Mouse (Mus musculus) megakaryocyte, adult 5-6 weeks (primary cell): ENCODE measurements around the gene Wdr82. TPM values are rescaled to one million over a fixed set of nuclear protein-coding genes. Genes with fewer than 3 reads are reported as not detected.
A peak's percentile ranks its signal among the peaks of the same experiment; 100 is the strongest.

ENCODE experiments used
- ATAC-seq: 2 replicates; pipeline ENCODE4 v1.8.0; 2016; ENCODE audit warnings: mild to moderate bottlenecking, inconsistent platforms; ENCODE audit not compliant: poor library complexity, severe bottlenecking
- total RNA-seq, 2 experiments: library from RNA; stranded (forward) in 1 of 2; stranded (reverse) in 1 of 2; fragments of 153-499, 151-499 nt in 1 of 2; fragments of 221-1000, 200-1000 nt in 1 of 2; gene quantifications; 2 replicates each; pipeline versions ENCODE4 v1.2.3 to v1.2.4; 2015 to 2017

Gene Wdr82
- total RNA-seq (2015) (41.5 and 49.1 TPM in 2 replicates), total RNA-seq (2017) (49.8 and 61.9 TPM in 2 replicates)

- ATAC-seq: peak; percentile 87
These were observed at the start of gene Wdr82 for GRCm38 (mm10) chr9:106170556-106171345. Gene Wdr82 (plus strand): TSS chr9:106170928.

- peak; percentile 47 for ATAC-seq
These were observed 47.1 kb upstream of the Wdr82 start for GRCm38 (mm10) chr9:106123599-106123998.

- ATAC-seq: no peak
These were observed 43.9 kb upstream of the Wdr82 start for GRCm38 (mm10) chr9:106126786-106127251.

GRCm38 (mm10) chr9:106129072-106129471, 41.7 kb upstream of the Wdr82 start:
- peak; percentile 71 for ATAC-seq

GRCm38 (mm10) chr9:106130250-106130649, 40.5 kb upstream of the Wdr82 start:
- no peak for ATAC-seq

- ATAC-seq: no peak
These were observed 33.0 kb upstream of the Wdr82 start for GRCm38 (mm10) chr9:106137671-106138216.

GRCm38 (mm10) chr9:106139763-106140162, 31.0 kb upstream of the Wdr82 start:
- ATAC-seq: no peak

GRCm38 (mm10) chr9:106141955-106142354, 28.8 kb upstream of the Wdr82 start:
- no peak for ATAC-seq

GRCm38 (mm10) chr9:106144176-106144575, 26.6 kb upstream of the Wdr82 start:
- no peak for ATAC-seq

GRCm38 (mm10) chr9:106145582-106145981, 25.1 kb upstream of the Wdr82 start:
- ATAC-seq: no peak

GRCm38 (mm10) chr9:106147281-106147680, 23.4 kb upstream of the Wdr82 start:
- ATAC-seq: peak; percentile 86

GRCm38 (mm10) chr9:106147851-106148431, 22.8 kb upstream of the Wdr82 start:
- ATAC-seq: peak; percentile 34

GRCm38 (mm10) chr9:106148541-106149398, 22.0 kb upstream of the Wdr82 start:
- peak; percentile 39 for ATAC-seq

GRCm38 (mm10) chr9:106149399-106149754, 21.4 kb upstream of the Wdr82 start:
- ATAC-seq: no peak

GRCm38 (mm10) chr9:106154106-106154505, 16.6 kb upstream of the Wdr82 start:
- no peak for ATAC-seq

- ATAC-seq: peak; percentile 58
These were observed 14.3 kb upstream of the Wdr82 start for GRCm38 (mm10) chr9:106156419-106156818.

GRCm38 (mm10) chr9:106156921-106157622, 13.7 kb upstream of the Wdr82 start:
- no peak for ATAC-seq

GRCm38 (mm10) chr9:106157623-106157925, 13.2 kb upstream of the Wdr82 start:
- no peak for ATAC-seq

- ATAC-seq: no peak
These were observed 12.7 kb upstream of the Wdr82 start, which contains the start of gene Glyctk for GRCm38 (mm10) chr9:106158037-106158491. Gene Glyctk (minus strand): TSS chr9:106158138.

- no peak for ATAC-seq
These were observed 11.5 kb upstream of the Wdr82 start for GRCm38 (mm10) chr9:106159237-106159636.
